Mouse (Mus musculus) lung, embryonic 14.5 days (tissue): Measurements from ENCODE around the gene Dyrk1a. TPM values are rescaled to one million over a fixed set of nuclear protein-coding genes. Genes with fewer than 3 reads are reported as not detected.
A peak's percentile ranks its signal among the peaks of the same experiment; 100 is the strongest.

Experiments used
- ATAC-seq: fragments of 200-750 bp; cut with Nextera tagmentation; 2 replicates; pipeline ENCODE4 v1.8.0; 2017; ENCODE audit warnings: mild to moderate bottlenecking, moderate TSS enrichment, moderate library complexity; ENCODE audit not compliant: insufficient read depth
- DNase-seq: peaks from one replicate; pipeline ENCODE4 v3.0.0-alpha.2; 2015
- H3K27ac ChIP-seq: fragments of 300-500 bp; sonication (generic); 2 replicates; pipeline ENCODE4 v1.5.1; 2014; ENCODE audit warnings: low read depth, mild to moderate bottlenecking, moderate library complexity
- H3K27me3 ChIP-seq: fragments of 300-500 bp; sonication (generic); 2 replicates; pipeline ENCODE4 v1.6.1; 2014; ENCODE audit warnings: low read length, control low read depth; ENCODE audit not compliant: insufficient read depth
- H3K36me3 ChIP-seq: fragments of 300-500 bp; sonication (generic); 2 replicates; pipeline ENCODE4 v1.6.1; 2014; ENCODE audit warnings: control low read depth; ENCODE audit not compliant: insufficient read depth
- H3K4me1 ChIP-seq: fragments of 300-500 bp; sonication (generic); 2 replicates; pipeline ENCODE4 v1.6.1; 2014; ENCODE audit warnings: antibody characterized with exemption, control low read depth; ENCODE audit not compliant: insufficient read depth
- H3K4me2 ChIP-seq: fragments of 300-500 bp; sonication (generic); 2 replicates; pipeline ENCODE4 v1.6.1; 2014; ENCODE audit warnings: mild to moderate bottlenecking
- H3K4me3 ChIP-seq: fragments of 300-500 bp; sonication (generic); 2 replicates; pipeline ENCODE4 v1.5.1; 2014; ENCODE audit warnings: low read depth, low read length
- H3K9ac ChIP-seq: fragments of 300-500 bp; sonication (generic); 2 replicates; pipeline ENCODE4 v1.6.1; 2014
- H3K9me3 ChIP-seq: fragments of 300-500 bp; sonication (generic); 2 replicates; pipeline ENCODE4 v1.6.1; 2016; ENCODE audit warnings: low read depth, low read length, control low read depth
- CTCF ChIP-seq: IDR thresholded peaks from 2 replicates; pipeline ENCODE4 v1.5.1; 2016; ENCODE audit warnings: antibody characterized with exemption, low read depth
- WGBS: fragments of 180-500 bp; shearing (Covaris S2); extraction: QIAGEN DNeasy Blood & Tissue Kit; methylation state at CpG from one replicate; pipeline ENCODE4 v1.1.7; 2014; 5-methylcytosine and 5-hydroxymethylcytosine counted together
- polyA plus RNA-seq: library from polyadenylated mRNA; unstranded; fragments of >200 nt; fragmentation: Nextera tagmentation; extraction: Ambion mirVana; gene quantifications from 2 replicates; pipeline ENCODE4 v1.2.1, GENCODE M21; 2014

Dyrk1a gene
- polyA plus RNA-seq, 1 experiment from 2014 or later: 11.8 TPM

DNA sequence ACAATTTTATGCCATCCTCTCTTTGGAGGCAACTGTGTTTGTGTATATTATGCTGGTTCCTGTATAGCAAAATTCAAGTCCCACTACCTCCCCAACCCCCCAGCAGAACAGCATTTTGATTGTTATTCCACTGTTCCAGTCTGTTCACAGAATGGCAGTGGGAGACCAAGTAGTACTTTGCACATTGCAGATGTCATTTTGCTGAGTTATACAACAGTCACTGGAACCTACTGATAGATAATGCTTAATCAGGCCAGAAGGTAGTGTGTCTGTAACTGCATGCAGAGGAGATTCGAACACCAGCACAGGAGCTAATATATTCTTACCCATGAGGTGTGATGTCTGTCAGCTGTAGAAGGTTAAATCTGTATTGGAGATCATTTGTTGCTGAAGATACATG lies 32.4 kb downstream of the Dyrk1a start:
- Histone ChIP-seq H3K27ac (peak overlapping the region; percentile 13; the same call in 1 of the 2 replicates), H3K36me3 (no peaks in the 10 kb centered on the region), H3K9ac (no peak overlapping the region), H3K4me3 (no peak overlapping the region), H3K4me2 (no peak overlapping the region), H3K9me3 (no peaks in the 10 kb centered on the region), H3K4me1 (peaks cover 40% of the 10 kb centered on the region), H3K27me3 (no peaks in the 10 kb centered on the region)
- no peak for TF ChIP-seq CTCF
- no peak for ATAC-seq
- DNase-seq: no peak
- WGBS: 80% methylated on average over 1 of the region's 1 CpGs

DNA sequence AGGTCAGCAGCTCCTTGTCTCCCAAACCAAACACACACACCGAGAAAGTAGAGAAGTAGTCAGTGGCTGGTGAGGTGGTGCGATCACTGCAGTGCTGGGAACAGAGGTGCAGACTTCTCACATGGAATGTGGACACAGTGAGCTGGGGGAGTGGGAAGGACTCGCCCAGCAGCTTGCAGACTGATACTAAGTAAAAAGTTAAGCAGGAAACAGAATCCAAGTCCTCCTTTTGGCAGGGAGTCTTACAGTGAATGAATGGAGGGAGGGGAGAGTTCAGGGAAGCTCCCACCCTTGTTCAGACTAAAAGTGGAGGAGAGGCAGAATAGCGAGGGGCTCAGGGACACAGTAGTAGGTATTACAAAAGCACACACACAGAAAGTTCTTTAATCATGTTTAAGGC lies 32.9 kb downstream of the Dyrk1a start:
- peak overlapping the region; percentile 13; the same call in 1 of the 2 replicates for H3K27ac ChIP-seq
- ATAC-seq (no peak), DNase-seq (no peak)
- H3K4me1 ChIP-seq: peaks cover 38% of the 10 kb centered on the region
- TF ChIP-seq CTCF: no peak
- no peaks in the 10 kb centered on the region for H3K27me3 ChIP-seq
- H3K9me3 ChIP-seq: no peaks in the 10 kb centered on the region
- H3K4me3 ChIP-seq: no peak overlapping the region
- H3K9ac ChIP-seq: no peak overlapping the region; the same call in 1 of the 2 replicates
- no peaks in the 10 kb centered on the region for H3K36me3 ChIP-seq
- WGBS: 41% methylated on average over 4 of the region's 4 CpGs
- no peak overlapping the region for H3K4me2 ChIP-seq

DNA sequence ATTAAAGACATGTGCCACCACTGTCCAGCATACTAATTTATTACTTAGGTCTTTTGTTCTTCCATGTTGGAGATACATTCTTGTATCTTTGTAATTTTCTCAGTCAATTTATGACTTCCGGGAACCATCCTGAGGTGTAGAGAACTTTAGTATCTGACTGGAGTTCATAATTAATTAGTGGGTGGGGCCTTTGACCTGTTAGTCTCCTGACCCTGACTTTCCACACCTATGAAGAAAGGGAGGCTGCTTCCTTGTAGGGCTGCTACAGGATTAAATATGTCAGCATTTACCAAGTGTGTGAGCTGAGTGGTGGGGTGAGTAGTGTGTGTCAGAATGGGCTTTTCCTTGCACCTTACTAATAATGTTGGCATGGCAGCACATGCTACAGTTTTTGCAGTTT lies 36.4 kb downstream of the Dyrk1a start:
- H3K4me2 ChIP-seq: no peak overlapping the region
- H3K36me3 ChIP-seq: no peaks in the 10 kb centered on the region
- ATAC-seq: no peak
- WGBS: 67% methylated on average over 1 of the region's 1 CpGs
- no peak overlapping the region for H3K4me3 ChIP-seq
- peaks cover 19% of the 10 kb centered on the region for H3K4me1 ChIP-seq
- no peaks in the 10 kb centered on the region for H3K9me3 ChIP-seq
- H3K27ac ChIP-seq: no peak overlapping the region
- TF ChIP-seq CTCF: no peak
- H3K27me3 ChIP-seq: no peaks in the 10 kb centered on the region
- H3K9ac ChIP-seq: no peak overlapping the region
- no peak for DNase-seq

DNA sequence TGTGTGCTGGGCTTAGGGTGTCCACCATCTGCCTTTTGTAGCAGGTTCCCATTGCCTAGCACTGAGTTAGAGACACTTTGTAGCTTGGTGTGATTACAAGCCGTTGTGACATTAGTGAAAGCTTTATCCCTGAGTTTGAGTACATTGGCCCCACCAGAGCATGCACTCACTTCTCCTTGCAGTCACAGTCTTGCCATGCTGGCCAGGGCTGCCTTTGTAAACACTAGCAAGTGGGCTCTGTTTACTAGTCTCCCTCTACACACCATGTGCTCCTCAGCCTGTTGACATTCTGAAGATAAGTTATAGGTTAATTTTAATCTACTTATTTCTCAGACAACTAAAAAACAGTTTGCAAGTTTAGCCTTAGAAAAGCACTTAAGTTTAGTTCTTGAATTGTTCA lies 37.7 kb downstream of the Dyrk1a start:
- Histone ChIP-seq H3K4me1 (peaks cover 9% of the 10 kb centered on the region), H3K9ac (no peak overlapping the region), H3K27me3 (no peaks in the 10 kb centered on the region), H3K27ac (peak overlapping the region; percentile 12; the same call in 1 of the 2 replicates), H3K9me3 (no peaks in the 10 kb centered on the region), H3K4me2 (no peak overlapping the region), H3K4me3 (no peak overlapping the region), H3K36me3 (peaks cover under 1% of the 10 kb centered on the region; the same call in 1 of the 2 replicates)
- TF ChIP-seq CTCF: no peak
- 24% methylated on average over 1 of the region's 1 CpGs for WGBS
- ATAC-seq (peak; percentile 70; the same call in 1 of the 2 replicates), DNase-seq (no peak)

DNA sequence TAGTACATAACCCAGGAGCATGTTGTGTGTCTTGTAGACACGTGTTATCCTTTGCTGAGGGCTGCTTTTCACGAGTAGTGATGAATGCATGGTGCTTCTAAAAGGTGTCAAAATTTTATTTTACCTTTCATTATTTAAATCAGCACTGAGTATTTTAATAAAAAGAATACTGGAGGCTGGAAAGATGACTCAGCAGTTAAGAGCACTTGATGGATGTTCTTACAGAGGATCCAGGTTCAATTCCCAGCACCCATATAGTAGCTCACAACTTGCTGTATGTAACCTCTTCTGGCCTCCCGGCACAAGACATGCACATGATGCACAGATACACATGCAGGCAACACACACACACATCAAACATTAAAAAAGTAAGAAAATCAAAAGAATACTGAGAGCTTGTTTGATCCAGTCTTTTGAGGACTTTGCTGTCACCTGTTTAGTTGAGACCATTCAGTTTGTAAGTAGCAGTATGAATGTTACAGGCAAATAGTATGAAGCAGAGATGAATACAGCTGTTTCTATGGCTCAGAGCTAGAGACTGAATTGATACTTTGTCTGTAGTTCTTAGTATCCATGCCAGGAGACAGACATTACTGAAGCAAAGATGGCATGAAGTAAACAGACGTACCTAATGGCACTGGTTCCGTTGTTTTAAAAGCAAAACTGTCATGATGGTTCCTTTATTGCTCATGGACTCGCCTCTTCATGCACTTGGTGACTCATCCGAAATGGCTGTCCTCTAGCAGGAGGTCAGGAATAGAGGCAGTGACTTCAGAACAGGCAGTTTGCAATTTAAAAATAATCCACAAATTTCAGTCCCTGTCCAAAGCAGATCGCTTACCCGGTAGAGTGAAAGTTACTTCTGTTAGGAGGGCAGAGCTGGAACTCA lies 39.1 kb downstream of the Dyrk1a start:
- no peak for TF ChIP-seq CTCF
- Histone ChIP-seq H3K27me3 (no peaks in the 10 kb centered on the region), H3K27ac (no peak overlapping the region), H3K9ac (no peak overlapping the region), H3K9me3 (no peaks in the 10 kb centered on the region), H3K36me3 (peaks cover 7% of the 10 kb centered on the region; the same call in 1 of the 2 replicates), H3K4me2 (no peak overlapping the region), H3K4me3 (no peak overlapping the region), H3K4me1 (peaks cover 4% of the 10 kb centered on the region)
- DNase-seq: no peak
- 86% methylated on average over 9 of the region's 9 CpGs for WGBS
- no peak for ATAC-seq

DNA sequence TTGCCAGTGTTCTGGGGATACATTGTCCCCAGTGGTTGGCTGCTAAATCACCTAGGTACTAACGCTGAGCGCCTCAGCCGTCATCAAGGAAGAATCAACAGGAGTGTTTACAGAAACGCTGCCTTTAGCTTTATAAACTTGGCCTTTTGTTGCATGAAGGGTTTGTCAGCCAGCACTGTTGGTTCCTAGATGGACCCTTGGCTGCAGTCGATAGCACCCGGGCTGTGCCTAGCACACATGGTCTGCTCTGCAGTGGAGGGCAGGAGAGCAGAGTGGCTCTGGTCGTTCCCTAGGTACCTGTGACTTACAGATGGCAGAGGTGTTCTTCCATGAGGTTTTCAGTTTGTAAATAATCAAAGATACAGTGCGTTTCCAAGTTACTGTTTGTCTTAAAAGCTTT lies 42.8 kb downstream of the Dyrk1a start:
- Histone ChIP-seq H3K9ac (no peak overlapping the region), H3K27me3 (no peaks in the 10 kb centered on the region), H3K27ac (no peak overlapping the region), H3K4me2 (no peak overlapping the region), H3K4me1 (no peaks in the 10 kb centered on the region; the same call in 1 of the 2 replicates), H3K4me3 (no peak overlapping the region), H3K9me3 (no peaks in the 10 kb centered on the region), H3K36me3 (peaks cover 10% of the 10 kb centered on the region; the same call in 1 of the 2 replicates)
- ATAC-seq: no peak
- no peak for DNase-seq
- 68% methylated on average over 8 of the region's 8 CpGs for WGBS
- no peak for TF ChIP-seq CTCF

DNA sequence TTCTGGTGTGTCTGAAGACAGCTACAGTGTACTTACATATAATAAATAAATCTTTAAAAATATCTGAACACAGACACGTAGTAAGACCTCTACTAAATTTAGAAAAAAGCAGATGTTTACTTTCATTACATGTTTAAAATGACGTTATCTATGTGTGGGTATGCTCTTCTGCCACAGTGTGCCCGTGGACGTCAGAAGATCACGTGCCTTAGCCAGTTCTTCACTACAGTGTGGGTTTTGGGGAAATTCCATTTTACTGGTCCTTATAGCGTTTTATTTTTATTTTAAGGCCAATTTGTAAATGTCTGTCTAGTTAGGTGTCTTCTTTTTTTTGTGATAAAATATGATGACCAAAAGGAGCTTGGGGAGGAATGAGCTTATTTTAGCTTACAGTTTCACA lies 47.4 kb downstream of the Dyrk1a start:
- DNase-seq (no peak), ATAC-seq (no peak)
- no peak overlapping the region for H3K27ac ChIP-seq
- no peak overlapping the region for H3K4me3 ChIP-seq
- WGBS: 77% methylated on average over 6 of the region's 6 CpGs
- H3K4me2 ChIP-seq: no peak overlapping the region
- no peaks in the 10 kb centered on the region for H3K9me3 ChIP-seq
- H3K4me1 ChIP-seq: no peaks in the 10 kb centered on the region
- TF ChIP-seq CTCF: no peak
- H3K27me3 ChIP-seq: no peaks in the 10 kb centered on the region
- H3K36me3 ChIP-seq: peaks cover 17% of the 10 kb centered on the region; the same call in 1 of the 2 replicates
- no peak overlapping the region for H3K9ac ChIP-seq
